Mouse (Mus musculus): ENCODE measurements around the gene Sod1. TPM values are rescaled to one million over a fixed set of nuclear protein-coding genes. Genes with fewer than 3 reads are reported as not detected.

Gene Sod1
- polyA plus RNA-seq, 1 experiment from 2014 or later: 1,220 TPM

DNA sequence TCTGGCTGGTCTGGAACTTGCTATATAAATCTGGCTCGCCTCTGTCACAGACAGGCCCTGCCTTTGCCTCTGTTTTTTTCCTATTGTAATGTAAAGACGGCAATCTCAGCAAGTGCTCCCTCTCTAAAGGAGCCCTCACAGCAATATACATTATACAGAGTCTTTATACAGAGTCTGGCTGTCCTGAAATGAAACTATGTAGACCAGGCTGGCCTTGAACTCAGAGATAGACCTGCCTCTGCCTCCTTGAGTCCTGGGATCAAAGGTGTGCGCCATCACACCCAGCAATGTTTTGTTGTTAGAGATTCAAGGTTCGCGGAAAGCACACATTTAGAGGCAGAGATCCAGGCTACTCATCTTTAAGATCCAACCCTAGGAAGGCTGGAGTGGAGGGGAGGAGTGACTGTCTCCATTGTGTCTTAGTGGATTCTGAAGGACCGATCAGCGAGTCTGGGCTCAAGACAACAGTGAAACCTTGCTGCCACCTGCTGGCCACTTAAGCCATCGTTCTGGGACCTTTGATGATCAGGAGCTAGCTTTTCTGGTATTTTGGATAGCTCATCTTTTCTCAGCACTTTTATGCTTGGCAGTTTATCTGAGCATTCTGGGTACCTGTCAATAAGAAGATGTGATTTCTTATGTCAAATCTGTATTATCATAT, 34.5 kb upstream of the Sod1 start:
- peak; percentile 41; the same call in 1 of the 2 replicates for ATAC-seq (ENCODE audit: low FRiP score, low TSS enrichment)

GRCm38 (mm10) chr16:90187453-90187852, 33.1 kb upstream of the Sod1 start:
- H3K4me2 ChIP-seq (replicated peaks; ENCODE audit: low read depth, low read length): no peak overlapping the region
- no peak overlapping the region for H3K4me3 ChIP-seq (ENCODE audit: low read length)
- no peak overlapping the region for H3K27ac ChIP-seq (ENCODE audit: low read depth, low read length)
- H3K9ac ChIP-seq (ENCODE audit: low read depth, low read length): no peak overlapping the region
- peaks cover 6% of the 10 kb centered on the region; the same call in 1 of the 2 replicates for H3K4me1 ChIP-seq (ENCODE audit: control insufficient read depth, insufficient read depth, low read length)
- no peaks in the 10 kb centered on the region for H3K9me3 ChIP-seq (ENCODE audit: control insufficient read depth, low read length)
- no peaks in the 10 kb centered on the region for H3K36me3 ChIP-seq (ENCODE audit: control insufficient read depth, insufficient read depth, low read length)
- no peaks in the 10 kb centered on the region for H3K27me3 ChIP-seq (ENCODE audit: control insufficient read depth, insufficient read depth, low read length)
- peak; percentile 68 for ATAC-seq (ENCODE audit: low FRiP score, low TSS enrichment)
- 20% methylated on average over 13 of the region's 13 CpGs for WGBS

More for the DNA sequence above, 34.5 kb upstream of the Sod1 start:
- H3K4me3 ChIP-seq (ENCODE audit: low read length): no peak overlapping the region
- WGBS: 47% methylated on average over 8 of the region's 8 CpGs
- no peaks in the 10 kb centered on the region for H3K27me3 ChIP-seq (ENCODE audit: control insufficient read depth, insufficient read depth, low read length)
- H3K27ac ChIP-seq (ENCODE audit: low read depth, low read length): no peak overlapping the region
- H3K4me1 ChIP-seq (ENCODE audit: control insufficient read depth, insufficient read depth, low read length): peaks cover 6% of the 10 kb centered on the region; the same call in 1 of the 2 replicates
- no peak overlapping the region for H3K9ac ChIP-seq (ENCODE audit: low read depth, low read length)
- H3K9me3 ChIP-seq (ENCODE audit: control insufficient read depth, low read length): no peaks in the 10 kb centered on the region
- no peak overlapping the region for H3K4me2 ChIP-seq (replicated peaks; ENCODE audit: low read depth, low read length)
- no peaks in the 10 kb centered on the region for H3K36me3 ChIP-seq (ENCODE audit: control insufficient read depth, insufficient read depth, low read length)

GRCm38 (mm10) chr16:90191289-90191688, 29.3 kb upstream of the Sod1 start:
- H3K36me3 ChIP-seq (ENCODE audit: control insufficient read depth, insufficient read depth, low read length): no peaks in the 10 kb centered on the region
- H3K9ac ChIP-seq (ENCODE audit: low read depth, low read length): no peak overlapping the region
- H3K4me2 ChIP-seq (replicated peaks; ENCODE audit: low read depth, low read length): no peak overlapping the region
- H3K27ac ChIP-seq (ENCODE audit: low read depth, low read length): no peak overlapping the region
- H3K9me3 ChIP-seq (ENCODE audit: control insufficient read depth, low read length): no peaks in the 10 kb centered on the region
- H3K27me3 ChIP-seq (ENCODE audit: control insufficient read depth, insufficient read depth, low read length): no peaks in the 10 kb centered on the region
- H3K4me3 ChIP-seq (ENCODE audit: low read length): no peak overlapping the region
- H3K4me1 ChIP-seq (ENCODE audit: control insufficient read depth, insufficient read depth, low read length): peaks cover 6% of the 10 kb centered on the region; the same call in 1 of the 2 replicates
- no peak for ATAC-seq (ENCODE audit: low FRiP score, low TSS enrichment)
- 75% methylated on average over 6 of the region's 6 CpGs for WGBS

GRCm38 (mm10) chr16:90193719-90194118, 26.8 kb upstream of the Sod1 start:
- Histone ChIP-seq H3K27ac (ENCODE audit: low read depth, low read length) (no peak overlapping the region), H3K4me2 (replicated peaks; ENCODE audit: low read depth, low read length) (no peak overlapping the region), H3K27me3 (ENCODE audit: control insufficient read depth, insufficient read depth, low read length) (no peaks in the 10 kb centered on the region), H3K36me3 (ENCODE audit: control insufficient read depth, insufficient read depth, low read length) (no peaks in the 10 kb centered on the region), H3K4me3 (ENCODE audit: low read length) (no peak overlapping the region), H3K4me1 (ENCODE audit: control insufficient read depth, insufficient read depth, low read length) (no peaks in the 10 kb centered on the region), H3K9ac (ENCODE audit: low read depth, low read length) (no peak overlapping the region), H3K9me3 (ENCODE audit: control insufficient read depth, low read length) (no peaks in the 10 kb centered on the region)
- no peak for ATAC-seq (ENCODE audit: low FRiP score, low TSS enrichment)

DNA sequence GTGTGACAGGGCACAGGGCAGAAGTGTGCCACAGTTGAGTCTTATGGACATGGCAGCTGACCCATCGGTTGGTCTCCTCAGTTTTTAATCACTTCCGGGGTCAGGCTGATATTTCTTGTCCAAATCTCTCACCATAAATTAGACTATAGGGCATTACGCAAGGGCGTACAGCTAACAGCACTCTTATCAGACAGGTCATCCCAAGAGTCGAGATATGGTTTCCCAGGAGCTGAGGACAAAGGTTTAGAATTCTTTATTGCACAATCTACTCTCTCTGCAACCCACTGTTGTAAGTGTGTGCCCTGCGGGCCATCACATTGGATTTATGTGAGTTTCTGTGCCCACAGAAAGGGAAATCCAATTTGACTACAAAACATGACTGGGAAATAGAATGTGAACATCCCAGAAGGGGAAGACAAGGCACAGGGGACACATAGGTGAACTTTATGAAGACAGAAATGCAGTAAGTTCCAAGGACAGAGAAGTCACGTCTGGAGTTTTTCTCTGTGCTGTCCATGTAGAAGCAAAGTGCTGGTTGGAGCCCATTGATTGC, 23.8 kb upstream of the Sod1 start:
- no peaks in the 10 kb centered on the region for H3K4me1 ChIP-seq (ENCODE audit: control insufficient read depth, insufficient read depth, low read length)
- no peaks in the 10 kb centered on the region for H3K36me3 ChIP-seq (ENCODE audit: control insufficient read depth, insufficient read depth, low read length)
- no peak overlapping the region for H3K9ac ChIP-seq (ENCODE audit: low read depth, low read length)
- no peak overlapping the region for H3K4me2 ChIP-seq (replicated peaks; ENCODE audit: low read depth, low read length)
- WGBS: 80% methylated on average over 7 of the region's 7 CpGs
- no peaks in the 10 kb centered on the region for H3K27me3 ChIP-seq (ENCODE audit: control insufficient read depth, insufficient read depth, low read length)
- no peak overlapping the region for H3K4me3 ChIP-seq (ENCODE audit: low read length)
- no peak overlapping the region for H3K27ac ChIP-seq (ENCODE audit: low read depth, low read length)
- no peaks in the 10 kb centered on the region for H3K9me3 ChIP-seq (ENCODE audit: control insufficient read depth, low read length)
- no peak for ATAC-seq (ENCODE audit: low FRiP score, low TSS enrichment)

- H3K4me2 ChIP-seq (replicated peaks; ENCODE audit: low read depth, low read length): peak overlapping the region; percentile 50
- no peaks in the 10 kb centered on the region for H3K27me3 ChIP-seq (ENCODE audit: control insufficient read depth, insufficient read depth, low read length)
- H3K36me3 ChIP-seq (ENCODE audit: control insufficient read depth, insufficient read depth, low read length): no peaks in the 10 kb centered on the region
- no peaks in the 10 kb centered on the region for H3K9me3 ChIP-seq (ENCODE audit: control insufficient read depth, low read length)
- H3K27ac ChIP-seq (ENCODE audit: low read depth, low read length): peak overlapping the region; percentile 48
- peak overlapping the region; percentile 54; the same call in 1 of the 2 replicates for H3K9ac ChIP-seq (ENCODE audit: low read depth, low read length)
- peaks cover 2% of the 10 kb centered on the region; the same call in 1 of the 2 replicates for H3K4me1 ChIP-seq (ENCODE audit: control insufficient read depth, insufficient read depth, low read length)
- WGBS: 2% methylated on average over 22 of the region's 22 CpGs
- peak overlapping the region; percentile 39 for H3K4me3 ChIP-seq (ENCODE audit: low read length)
- peak; percentile 92 for ATAC-seq (ENCODE audit: low FRiP score, low TSS enrichment)
Observed at GRCm38 (mm10) chr16:90197337-90197973, 23.1 kb upstream of the Sod1 start.

- H3K4me3 ChIP-seq (ENCODE audit: low read length): no peak overlapping the region
- H3K4me1 ChIP-seq (ENCODE audit: control insufficient read depth, insufficient read depth, low read length): peaks cover 6% of the 10 kb centered on the region; the same call in 1 of the 2 replicates
- WGBS: 94% methylated on average over 6 of the region's 6 CpGs
- no peaks in the 10 kb centered on the region for H3K27me3 ChIP-seq (ENCODE audit: control insufficient read depth, insufficient read depth, low read length)
- no peak overlapping the region for H3K4me2 ChIP-seq (replicated peaks; ENCODE audit: low read depth, low read length)
- no peak for ATAC-seq (ENCODE audit: low FRiP score, low TSS enrichment)
- H3K36me3 ChIP-seq (ENCODE audit: control insufficient read depth, insufficient read depth, low read length): no peaks in the 10 kb centered on the region
- no peak overlapping the region for H3K27ac ChIP-seq (ENCODE audit: low read depth, low read length)
- H3K9me3 ChIP-seq (ENCODE audit: control insufficient read depth, low read length): no peaks in the 10 kb centered on the region
- H3K9ac ChIP-seq (ENCODE audit: low read depth, low read length): no peak overlapping the region
Observed at GRCm38 (mm10) chr16:90198626-90199025, 21.9 kb upstream of the Sod1 start.

DNA sequence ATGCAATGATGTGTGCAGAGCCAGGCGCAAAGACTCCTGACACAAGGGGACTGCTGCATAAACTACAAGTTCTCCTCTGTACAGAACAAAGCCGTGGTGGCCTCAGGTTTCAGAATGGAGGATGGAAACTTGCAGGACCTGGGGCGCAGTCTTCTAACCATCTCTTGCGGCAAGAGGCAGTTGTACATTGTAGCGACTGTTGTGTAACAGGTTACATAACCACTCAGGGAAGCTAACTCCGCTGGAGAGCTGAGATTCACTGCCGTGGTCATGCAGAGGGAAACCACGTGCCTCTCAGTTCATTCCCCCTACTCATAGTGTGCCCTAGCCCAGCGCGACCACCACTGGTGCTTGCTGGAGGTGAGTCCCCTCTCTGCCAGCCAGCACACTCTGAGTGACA, 21.4 kb upstream of the Sod1 start:
- Histone ChIP-seq H3K9me3 (ENCODE audit: control insufficient read depth, low read length) (no peaks in the 10 kb centered on the region), H3K27ac (ENCODE audit: low read depth, low read length) (no peak overlapping the region), H3K4me1 (ENCODE audit: control insufficient read depth, insufficient read depth, low read length) (peaks cover 6% of the 10 kb centered on the region; the same call in 1 of the 2 replicates), H3K27me3 (ENCODE audit: control insufficient read depth, insufficient read depth, low read length) (no peaks in the 10 kb centered on the region), H3K36me3 (ENCODE audit: control insufficient read depth, insufficient read depth, low read length) (no peaks in the 10 kb centered on the region), H3K9ac (ENCODE audit: low read depth, low read length) (no peak overlapping the region), H3K4me2 (replicated peaks; ENCODE audit: low read depth, low read length) (no peak overlapping the region), H3K4me3 (ENCODE audit: low read length) (no peak overlapping the region)
- WGBS: 83% methylated on average over 10 of the region's 10 CpGs
- ATAC-seq (ENCODE audit: low FRiP score, low TSS enrichment): no peak

- Histone ChIP-seq H3K4me1 (ENCODE audit: control insufficient read depth, insufficient read depth, low read length) (peaks cover 6% of the 10 kb centered on the region; the same call in 1 of the 2 replicates), H3K9ac (ENCODE audit: low read depth, low read length) (no peak overlapping the region), H3K36me3 (ENCODE audit: control insufficient read depth, insufficient read depth, low read length) (no peaks in the 10 kb centered on the region), H3K9me3 (ENCODE audit: control insufficient read depth, low read length) (no peaks in the 10 kb centered on the region), H3K4me3 (ENCODE audit: low read length) (no peak overlapping the region), H3K4me2 (replicated peaks; ENCODE audit: low read depth, low read length) (peak overlapping the region; percentile 21; the same call in 1 of the 2 replicates), H3K27ac (ENCODE audit: low read depth, low read length) (no peak overlapping the region), H3K27me3 (ENCODE audit: control insufficient read depth, insufficient read depth, low read length) (no peaks in the 10 kb centered on the region)
- no peak for ATAC-seq (ENCODE audit: low FRiP score, low TSS enrichment)
- 59% methylated on average over 19 of the region's 19 CpGs for WGBS
Observed at GRCm38 (mm10) chr16:90202140-90202539, 18.4 kb upstream of the Sod1 start.
